Mouse (Mus musculus) adrenal gland, postnatal 10 days (tissue): ENCODE measurements around the gene Gm5617. TPM values are rescaled to one million over a fixed set of nuclear protein-coding genes. Genes with fewer than 3 reads are reported as not detected.
"Not testable (repeated sequence)": the region's sequence is repeated elsewhere in the genome, so short reads cannot be mapped to it uniquely, and the experiment has no call there.

ENCODE experiments used
- DNase-seq: peaks from one replicate; pipeline ENCODE4 v3.0.0; 2021; ENCODE audit warnings: mixed read lengths
- long read RNA-seq, 2 experiments: library from polyadenylated mRNA; stranded (forward); transcript quantifications; one replicate each; pipeline ENCODE4 v2.0.0; 2021
- total RNA-seq, 2 experiments: library from RNA; stranded (reverse); gene quantifications; 2 replicates each; pipeline ENCODE4 v1.2.3; 2021

Gene Gm5617
- total RNA-seq, result 10 to 100 TPM; 52.7 to 58.4 TPM
- long read RNA-seq, experiment 1, transcript Gm5617-201 (1 exons, 531 nt), result major isoform, 78 of 78 reads
- long read RNA-seq, experiment 1, partial matches to known transcripts, result 0 of 78 reads
- long read RNA-seq, experiment 1, other reads (novel, unspliced or antisense), result 0 of 78 reads
- long read RNA-seq, experiment 2, transcript Gm5617-201 (1 exons, 531 nt), result major isoform, 49 of 49 reads
- long read RNA-seq, experiment 2, partial matches to known transcripts, result 0 of 49 reads
- long read RNA-seq, experiment 2, other reads (novel, unspliced or antisense), result 0 of 49 reads

DNA sequence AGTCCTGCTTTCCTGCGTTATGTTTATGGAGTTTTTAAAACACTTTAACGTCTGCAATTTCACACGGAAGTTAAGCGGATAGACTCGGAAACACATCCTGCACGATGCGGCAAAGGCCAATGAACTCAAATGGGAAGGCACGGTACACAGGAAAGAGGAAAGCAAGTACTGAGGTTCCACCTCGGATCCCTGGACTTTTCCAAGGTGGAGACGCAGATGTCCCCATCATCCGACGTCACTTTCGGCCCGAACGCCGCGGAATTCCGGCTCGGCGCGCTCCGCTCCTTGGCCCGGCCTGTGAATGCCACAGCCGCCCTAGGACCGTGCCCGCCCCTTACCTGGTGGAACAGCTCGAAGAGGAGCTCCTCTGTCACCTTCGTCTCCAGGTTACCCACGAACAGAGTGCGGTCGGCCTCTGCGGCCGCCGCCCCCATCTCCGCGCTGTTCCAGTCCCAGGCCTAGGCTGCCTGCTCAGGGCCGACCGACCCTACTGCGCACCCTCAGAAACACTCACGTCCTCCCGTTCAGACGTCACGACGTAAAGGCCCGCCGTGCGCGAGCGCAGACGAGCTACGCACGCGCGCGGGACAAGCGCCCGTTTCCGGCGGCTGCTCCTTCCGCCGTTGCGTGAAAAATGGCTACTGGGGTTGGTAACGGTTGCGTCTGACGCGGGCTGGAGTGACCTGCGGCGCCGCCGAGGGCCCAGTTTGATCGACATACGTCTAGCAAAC lies at the start of gene Gm5617, which contains the start of gene Rbm7:
Gm5617 (plus strand) TSS at position 626 of the 731 bp plus-strand sequence.
Rbm7 (minus strand) TSS at position 483 of the 731 bp plus-strand sequence.
- peak; percentile 96 for DNase-seq

DNA sequence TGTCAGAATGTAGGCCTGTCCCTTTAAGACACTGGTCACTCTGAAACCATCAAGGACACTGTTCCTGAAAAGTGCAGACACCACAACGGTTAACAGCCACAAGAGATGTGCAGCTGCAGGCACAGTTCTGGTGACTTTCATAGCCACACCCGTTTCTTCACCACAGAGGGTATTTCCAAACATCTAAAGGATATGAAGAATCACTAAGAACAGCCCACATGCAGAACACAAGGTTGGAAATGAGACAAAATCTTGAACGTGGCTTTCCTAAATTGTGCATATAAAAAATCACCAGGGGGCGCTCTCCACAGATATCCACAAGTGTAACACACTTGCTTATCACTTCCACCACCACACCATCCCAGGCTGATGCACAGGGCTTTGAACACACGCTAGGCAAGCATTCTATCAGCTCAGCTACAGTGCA lies 47.4 kb upstream of the Gm5617 start:
- peak; percentile 38 for DNase-seq

DNA sequence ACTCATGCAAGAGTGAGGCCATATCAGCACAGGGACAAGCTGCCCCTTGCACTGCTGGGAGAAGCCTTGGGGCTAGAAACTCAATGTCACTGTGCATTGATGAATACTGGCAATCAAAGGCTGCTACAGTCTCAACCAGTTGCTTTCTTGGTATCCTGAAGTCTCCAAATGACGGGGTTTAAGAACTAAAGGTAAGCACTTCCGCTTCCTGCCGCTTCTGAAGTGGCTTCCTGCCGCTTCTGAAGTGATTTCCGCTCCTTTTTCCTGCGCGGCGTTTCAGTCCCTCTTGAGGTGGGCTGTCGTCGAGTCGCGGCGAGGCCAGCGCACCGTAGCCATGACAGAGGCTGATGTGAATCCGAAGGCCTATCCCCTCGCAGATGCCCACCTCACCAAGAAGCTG lies 45.2 kb upstream of the Gm5617 start:
- no peak for DNase-seq

DNA sequence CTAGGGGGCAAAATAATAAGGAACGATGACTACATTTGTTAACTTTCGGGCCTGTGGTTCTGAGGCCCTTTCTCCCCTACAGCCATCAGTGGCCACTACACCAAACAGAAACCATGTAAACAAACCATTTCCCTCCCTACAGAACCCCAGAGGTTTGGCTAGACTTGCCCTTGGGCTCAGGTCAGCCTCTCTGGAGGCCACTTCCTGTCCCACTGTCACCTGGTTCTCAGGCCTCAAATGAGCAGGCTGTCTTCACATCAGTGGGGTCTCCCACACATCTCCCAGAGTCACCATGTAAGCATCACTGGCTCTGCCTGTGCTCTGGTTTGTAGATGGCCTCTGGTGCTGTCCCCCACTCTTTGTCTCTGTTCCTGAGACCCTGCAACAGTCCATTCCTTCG lies 39.3 kb upstream of the Gm5617 start:
- no peak for DNase-seq

DNA sequence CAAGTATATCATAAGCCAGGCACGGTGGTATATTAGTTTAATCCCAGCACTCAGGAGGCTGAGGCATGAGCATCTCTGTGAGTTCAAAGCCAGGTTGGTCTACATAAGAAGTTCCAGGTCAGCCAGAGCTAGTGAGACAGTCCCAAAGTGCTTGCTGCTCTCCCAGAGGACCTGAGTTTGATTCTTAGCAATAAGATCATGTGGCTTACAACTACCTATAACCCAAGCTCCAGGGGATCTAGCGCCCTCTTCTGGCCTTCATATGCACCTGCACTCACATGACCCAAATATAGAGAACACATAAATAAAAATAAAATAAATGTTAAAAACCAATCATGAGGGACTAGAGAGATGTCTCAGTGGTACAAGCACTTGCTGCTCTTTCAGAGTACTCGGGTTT lies 36.4 kb upstream of the Gm5617 start:
- no peak for DNase-seq

DNA sequence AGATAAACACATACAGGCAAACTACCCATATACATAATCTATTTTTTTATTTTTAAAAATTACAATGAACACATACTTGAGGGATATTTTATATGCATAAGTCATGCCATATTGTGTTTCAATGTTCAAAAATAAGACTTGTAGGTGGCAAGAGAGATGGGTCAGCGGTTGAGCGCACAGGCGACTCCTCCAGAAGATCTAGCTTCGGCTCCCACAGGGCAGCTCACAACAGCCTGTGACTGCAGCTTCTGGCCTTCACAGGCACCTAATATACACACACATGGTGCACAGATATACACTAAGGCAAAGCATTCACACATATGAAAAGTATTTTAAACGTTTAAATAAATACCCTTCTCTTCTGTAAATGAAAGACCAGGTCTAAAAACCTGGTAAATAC lies 35.9 kb upstream of the Gm5617 start:
- no peak for DNase-seq

DNA sequence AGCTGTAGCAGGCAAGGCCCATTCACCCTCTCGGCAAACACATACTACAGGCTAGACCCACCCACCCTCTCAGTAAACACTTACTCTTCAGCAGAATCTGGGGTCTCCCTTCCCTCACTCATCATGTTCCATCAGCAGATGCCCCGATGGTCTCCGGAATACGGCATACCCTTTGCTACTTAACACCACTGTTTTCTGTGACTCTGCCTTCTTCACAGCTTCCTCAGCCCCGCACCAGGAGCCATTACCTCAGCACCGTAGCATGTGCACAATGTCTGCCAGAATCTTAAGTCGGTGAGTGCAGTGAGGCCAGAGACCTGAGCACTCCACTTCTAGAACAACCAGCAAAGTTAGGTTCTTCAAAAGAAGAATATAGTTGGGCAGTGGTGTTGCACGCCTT lies 34.5 kb upstream of the Gm5617 start:
- no peak for DNase-seq

DNA sequence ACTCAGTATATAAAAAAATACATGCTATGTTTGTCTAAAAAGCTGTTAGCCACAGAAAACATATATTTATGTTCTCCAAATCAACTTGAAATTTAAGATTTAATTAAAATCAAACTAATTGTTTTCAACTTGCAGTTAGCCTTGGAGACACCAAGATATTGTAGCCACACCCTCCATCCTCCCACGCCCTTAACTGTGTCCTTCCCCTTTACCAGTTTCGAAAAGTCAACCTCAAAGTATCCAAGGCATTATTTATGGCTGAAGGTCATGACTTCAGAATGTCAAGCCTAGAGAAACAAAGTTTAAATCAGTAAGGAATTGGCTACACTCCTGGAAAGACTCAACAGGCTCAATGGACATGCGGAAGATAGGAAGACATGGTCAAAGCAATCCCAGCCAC lies 33.7 kb upstream of the Gm5617 start:
- peak; percentile 18 for DNase-seq

DNA sequence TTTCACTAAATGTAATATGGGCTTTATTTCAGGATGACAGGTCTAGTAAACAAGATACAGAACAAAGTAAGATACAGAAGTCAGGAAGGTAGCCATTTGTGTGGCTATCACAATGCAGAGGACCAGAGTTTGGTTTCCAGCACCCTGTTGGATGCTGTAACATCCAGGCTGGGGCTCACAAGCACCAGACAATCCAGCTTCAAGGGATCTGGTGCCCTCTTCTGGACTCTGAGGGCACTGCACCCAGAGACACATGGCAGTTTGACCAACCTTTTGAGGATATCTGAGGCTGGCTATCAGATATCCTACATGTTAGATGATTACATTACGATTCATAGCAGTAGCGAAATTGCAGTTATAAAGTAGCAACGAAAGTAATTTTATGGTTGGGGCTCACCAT lies 29.6 kb upstream of the Gm5617 start:
- DNase-seq, result no peak

DNA sequence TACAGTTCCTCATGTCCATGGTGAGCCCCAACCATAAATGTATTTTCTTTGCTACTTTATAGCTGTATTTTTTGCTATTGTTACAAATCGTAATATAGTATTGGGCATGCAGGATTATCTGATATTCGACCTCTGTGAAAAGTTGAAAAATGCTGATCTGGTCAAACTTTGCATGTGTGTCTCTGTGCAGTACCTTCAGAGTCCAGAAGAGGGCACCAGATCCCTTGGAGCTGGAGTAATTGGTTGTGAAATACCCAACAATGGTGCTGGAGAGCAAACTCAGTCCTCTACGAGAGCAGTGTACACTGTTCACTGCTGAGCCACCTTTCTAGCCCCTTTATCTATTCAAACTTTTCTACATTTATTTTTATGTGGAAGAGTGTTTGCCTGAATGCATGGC lies 28.4 kb upstream of the Gm5617 start:
- DNase-seq, result peak; percentile 81

DNA sequence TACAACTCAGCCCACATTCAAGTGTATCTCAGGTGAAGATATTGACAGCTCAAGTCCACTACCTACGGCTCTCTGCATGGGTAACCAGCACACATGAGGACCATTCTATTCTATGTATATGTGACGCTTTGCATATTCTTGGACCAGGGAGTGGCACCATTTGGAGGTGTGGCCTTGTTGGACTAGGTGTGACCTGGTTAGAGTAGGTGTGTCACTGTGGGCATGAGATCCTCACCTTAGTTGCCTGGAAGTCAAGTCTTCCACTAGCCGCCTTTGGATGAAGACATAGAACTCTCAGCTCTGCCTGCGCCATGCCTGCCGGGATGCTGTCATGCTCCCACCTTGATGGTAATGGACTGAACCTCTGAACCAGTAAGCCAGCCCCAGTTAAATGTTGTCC lies 27.8 kb upstream of the Gm5617 start:
- DNase-seq, result not testable (repeated sequence)

DNA sequence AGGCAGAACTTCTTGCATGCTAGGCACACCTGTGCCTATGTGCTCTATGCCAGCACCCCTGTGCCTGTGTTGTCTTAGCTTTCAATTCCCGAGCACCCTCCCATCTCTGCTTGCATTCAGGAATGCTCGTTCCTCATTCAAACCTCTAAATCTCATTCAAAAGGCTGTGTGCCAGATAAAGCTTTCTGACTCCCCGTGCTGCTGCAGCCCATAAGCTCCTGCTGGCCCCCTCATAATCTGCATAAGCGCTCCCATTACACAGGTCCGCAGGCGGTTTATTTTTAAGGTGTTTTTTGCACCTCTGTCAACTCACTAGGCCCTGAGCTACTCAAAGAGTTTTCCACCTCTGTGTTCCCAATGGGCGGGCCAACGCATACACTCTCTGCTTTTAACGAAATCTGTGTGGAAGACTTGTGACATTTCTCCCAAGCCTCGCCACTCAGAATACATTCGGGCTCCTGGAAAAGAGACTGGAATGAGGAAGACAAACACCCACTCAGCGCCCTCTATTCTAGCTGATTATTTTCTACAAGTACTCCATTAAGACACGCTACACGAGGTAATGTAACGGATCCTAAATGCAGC lies 22.7 kb upstream of the Gm5617 start:
- no peak for DNase-seq

DNA sequence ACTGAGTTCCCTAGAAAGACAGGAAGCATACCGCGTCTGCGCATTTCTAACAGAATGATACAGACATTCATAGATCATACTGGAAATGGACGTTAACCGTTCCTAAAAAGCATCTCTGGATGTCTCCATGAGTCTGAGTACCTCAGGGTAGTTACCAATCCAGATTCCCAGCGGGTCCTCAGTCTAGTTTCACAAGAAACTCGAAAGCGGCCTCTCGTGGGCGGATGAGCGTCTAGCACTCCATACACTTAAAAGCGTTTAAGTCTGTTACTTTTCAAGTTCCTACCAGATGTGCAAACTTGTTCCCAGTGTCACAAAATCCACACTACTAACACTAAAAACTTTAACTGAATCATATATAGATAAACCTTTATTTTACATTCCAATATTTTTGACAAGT lies 22.1 kb upstream of the Gm5617 start:
- no peak for DNase-seq

DNA sequence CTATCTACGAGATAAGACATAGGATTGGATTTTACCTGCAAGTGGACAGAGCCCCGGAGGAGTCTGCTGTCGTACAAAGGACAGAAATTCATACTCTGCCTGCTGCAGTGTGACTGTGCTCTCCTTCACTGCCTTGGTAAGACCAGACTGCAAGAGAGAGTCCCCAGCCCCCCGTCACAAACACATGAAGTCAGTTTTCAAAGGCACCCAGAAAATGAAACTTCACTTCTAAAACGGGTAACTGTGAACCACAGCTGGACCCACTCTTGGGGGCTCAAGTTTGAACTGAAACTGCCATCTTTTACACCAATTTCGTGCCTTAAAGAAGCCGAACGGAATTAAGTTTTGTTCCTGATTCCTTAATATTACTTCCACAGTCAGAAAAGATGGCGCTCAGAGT lies 20.9 kb upstream of the Gm5617 start:
- no peak for DNase-seq

DNA sequence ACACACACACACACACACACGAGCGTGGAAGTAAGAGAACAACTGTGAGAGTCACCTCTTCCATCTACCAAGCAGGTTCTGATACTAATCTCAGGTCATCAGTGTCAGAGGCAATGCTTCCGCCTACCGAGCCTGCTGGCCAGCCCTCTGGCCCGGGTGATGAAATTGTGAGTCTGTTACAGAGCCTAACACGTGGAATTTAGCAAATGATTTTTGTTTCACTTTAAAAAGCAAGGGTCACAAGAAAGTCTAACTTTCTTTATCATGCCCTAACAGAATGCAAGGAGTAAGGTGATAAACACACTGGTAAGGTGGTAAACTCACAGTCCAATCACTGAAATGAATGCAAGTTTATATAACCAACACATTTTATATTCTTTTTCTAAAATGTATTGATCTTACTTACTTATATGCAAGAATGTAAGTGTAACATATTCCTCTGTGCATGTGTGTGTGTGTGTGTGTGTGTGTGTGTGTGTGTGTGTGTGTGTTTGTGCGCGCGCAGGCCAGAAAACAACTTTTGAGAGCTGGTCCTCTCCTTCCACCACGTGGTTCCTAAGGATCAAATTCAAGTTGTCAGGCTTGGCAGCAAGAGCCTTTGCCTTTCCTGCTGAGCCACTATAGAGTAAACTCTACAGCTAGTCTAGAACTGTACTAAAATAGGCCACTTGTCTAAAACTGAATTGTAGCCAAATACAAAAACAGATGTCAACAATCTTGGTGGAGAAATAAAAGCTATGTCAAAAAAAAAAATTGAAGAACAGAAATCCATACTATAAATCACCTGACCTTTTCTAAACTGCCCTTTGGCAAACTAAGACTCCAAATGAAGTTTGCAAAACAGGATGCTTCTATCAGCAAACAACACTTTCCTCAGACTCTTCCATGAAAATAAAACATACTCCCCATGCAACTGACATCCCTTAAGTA lies 18.7 kb upstream of the Gm5617 start:
- no peak for DNase-seq

DNA sequence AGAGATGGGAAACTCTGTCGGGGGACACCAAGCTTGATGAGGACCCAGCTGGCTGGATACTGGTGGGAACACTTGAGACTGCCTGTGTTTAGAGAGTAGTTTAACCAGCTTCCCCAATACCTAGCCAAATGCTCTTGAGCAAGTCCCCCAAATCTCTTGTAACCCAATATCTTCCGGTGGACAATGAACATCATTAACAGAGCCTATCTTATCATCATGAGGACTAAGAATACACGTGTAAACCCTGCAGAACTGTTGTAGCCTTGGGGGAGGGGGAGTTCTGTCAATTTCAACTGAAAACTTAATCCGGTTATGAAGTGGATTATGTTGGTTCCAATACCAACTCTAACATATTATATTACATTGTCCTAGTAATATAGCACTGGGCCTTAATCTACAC lies 16.4 kb upstream of the Gm5617 start:
- DNase-seq, result no peak

DNA sequence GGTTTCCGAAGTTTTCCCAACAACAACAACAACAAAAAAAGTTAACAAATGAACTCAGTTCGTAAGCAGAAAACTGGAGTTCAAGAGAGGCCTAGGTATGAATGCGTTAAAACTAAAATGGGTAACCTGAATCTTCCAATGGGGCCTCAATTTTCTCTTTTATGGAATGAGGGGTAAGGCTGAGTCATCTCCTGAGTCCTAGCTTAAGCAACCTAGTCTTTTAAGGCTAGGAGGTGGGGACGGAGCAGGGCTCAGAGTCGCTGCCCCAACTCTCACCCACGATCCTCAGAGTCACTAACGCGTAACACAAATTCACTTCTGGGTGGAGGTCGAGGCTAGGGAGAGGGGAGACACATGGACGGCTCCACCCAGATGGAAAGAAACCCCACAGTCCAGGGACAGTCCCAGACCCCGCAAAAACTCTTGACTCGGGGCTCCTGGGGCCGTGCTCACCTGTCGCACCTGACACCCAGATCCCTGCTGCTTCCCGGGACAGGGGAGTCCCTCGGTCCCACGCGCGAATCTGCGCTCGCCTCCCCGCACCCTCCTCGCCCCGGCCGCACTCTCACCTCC lies 15.3 kb upstream of the Gm5617 start:
- no peak for DNase-seq

DNA sequence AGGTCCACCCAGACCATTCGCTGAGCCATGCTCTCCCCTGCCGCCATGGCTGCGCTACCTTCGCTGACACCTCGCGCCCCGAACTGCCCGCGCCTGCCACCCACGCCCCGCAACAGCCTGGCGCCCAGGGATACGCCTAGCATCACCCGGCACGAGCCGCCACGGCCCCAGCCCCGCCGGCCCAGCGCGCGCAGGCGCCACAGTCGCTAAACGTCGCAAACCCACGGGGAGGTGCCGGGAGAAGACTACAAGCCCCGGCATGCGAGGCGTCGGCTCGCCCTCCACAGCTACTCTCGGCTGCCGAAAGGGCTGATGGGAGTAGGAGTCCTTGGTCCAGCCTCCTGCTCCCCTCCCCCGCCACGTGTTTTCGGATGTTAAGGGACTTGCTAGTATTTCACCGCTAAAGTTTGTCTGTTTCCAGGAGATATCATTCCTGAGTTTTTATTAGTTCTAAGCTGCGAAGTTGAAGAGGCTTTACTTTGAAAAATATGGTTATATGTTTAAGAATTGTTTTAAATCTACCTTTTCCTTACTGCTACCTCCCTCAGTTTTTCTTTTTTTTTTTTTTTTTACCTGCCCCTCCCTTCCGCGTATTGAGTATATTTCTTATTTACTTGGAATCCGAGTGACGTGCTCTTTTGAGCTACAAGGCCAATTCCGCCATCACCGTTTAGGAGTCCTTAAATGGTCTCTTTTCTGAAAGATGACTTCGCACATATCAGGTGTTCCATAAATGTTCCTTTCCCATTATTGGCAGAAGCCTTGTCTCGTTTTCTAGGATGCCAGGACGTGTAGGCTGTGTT lies 14.6 kb upstream of the Gm5617 start, which contains the start of gene Rexo2:
Rexo2 (minus strand) TSS at position 213 of the 803 bp plus-strand sequence.
- DNase-seq, result peak; percentile 95

DNA sequence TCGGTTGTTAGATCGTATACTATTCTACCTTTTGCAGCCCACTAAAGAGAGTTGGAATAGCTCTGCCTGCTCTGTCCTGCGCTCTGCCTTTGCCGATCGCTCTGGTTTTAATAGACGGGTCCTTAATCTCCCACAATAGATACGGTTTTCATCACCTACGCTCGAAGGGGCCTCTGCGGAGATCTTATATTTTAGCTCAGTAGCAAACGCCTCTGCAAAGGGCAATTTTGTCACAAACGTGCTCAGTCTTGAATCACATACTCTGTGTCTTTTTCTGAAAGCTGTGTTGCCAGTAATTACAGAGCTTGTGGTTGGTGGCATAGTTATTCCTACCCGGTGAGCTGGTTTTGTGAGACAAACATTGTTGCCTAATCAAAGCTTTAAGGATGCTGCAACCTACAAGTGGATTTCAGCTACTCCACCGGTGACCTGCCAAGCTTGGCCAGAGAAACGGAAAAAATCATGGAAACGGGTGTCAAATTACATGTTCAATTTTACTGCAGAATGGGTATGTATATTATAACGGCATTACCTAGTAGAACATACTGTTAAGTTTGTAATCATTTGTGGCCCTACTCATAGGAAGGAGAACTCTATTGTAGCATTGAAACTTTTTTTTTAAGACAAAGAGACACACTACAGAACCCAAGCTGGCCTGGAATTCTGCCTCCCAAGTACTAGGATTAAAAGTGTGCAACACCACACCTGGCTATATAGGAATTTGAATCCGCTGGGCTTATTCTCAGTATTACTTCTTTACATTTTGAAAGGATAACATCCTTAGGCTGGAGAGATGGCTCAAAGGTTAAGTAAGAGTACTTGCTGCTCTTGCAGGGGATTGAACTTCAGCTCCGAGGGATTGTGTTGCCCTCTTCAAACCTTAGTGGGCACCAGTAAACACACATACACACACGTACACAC lies 13.8 kb upstream of the Gm5617 start:
- peak; percentile 35 for DNase-seq

DNA sequence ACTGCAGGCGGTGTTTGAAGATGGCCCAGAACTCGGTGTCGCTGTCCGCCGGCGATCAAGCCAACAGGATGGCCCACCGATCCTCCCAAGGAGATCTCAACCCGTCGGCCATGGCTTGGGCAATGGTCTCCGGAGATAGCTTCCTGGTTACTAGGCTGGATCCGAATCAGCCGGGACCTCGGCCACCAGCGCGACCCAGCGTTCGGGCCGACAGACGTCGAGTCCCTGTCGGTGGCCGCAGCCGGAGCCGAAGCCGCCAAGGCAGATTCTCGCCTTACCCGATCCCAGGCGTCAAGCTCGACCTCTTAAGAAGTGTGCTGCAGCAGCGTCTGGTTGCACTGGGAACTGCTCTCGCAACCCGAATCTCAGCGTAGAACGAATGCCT lies 298 bp downstream of the Gm5617 start:
- DNase-seq, result no peak
